Mouse (Mus musculus) gonadal fat pad, adult 2 months (tissue): ENCODE measurements around the gene Gkn1. TPM values are rescaled to one million over a fixed set of nuclear protein-coding genes. Genes with fewer than 3 reads are reported as not detected.

Source experiments
- DNase-seq: peaks from one replicate; pipeline ENCODE4 v3.0.0-alpha.2; 2012; ENCODE audit warnings: low read depth
- polyA plus RNA-seq: library from polyadenylated mRNA; depleted of rRNA; stranded (reverse); fragments of >200 nt; gene quantifications from 2 replicates; pipeline ENCODE4 v1.2.3, GENCODE M21; 2012; rRNA removed

The Gkn1 gene
- polyA plus RNA-seq, 1 experiment = 0.32 TPM

GRCm38 (mm10) chr6:87326932-87327331, 23.8 kb downstream of the Gkn1 start:
- DNase-seq = no peak

GRCm38 (mm10) chr6:87323381-87323780, 27.4 kb downstream of the Gkn1 start:
- no peak for DNase-seq

GRCm38 (mm10) chr6:87318651-87319050, 32.1 kb downstream of the Gkn1 start:
- DNase-seq = no peak

- no peak for DNase-seq
Measured at GRCm38 (mm10) chr6:87316966-87317365, 33.8 kb downstream of the Gkn1 start.

- no peak for DNase-seq
Measured at GRCm38 (mm10) chr6:87312761-87313160, 38.0 kb downstream of the Gkn1 start.

- no peak for DNase-seq
Measured at GRCm38 (mm10) chr6:87304486-87304885, 46.3 kb downstream of the Gkn1 start.

- no peak for DNase-seq
Measured at GRCm38 (mm10) chr6:87302746-87303145, 48.0 kb downstream of the Gkn1 start.

GRCm38 (mm10) chr6:87301991-87302390, 48.8 kb downstream of the Gkn1 start:
- no peak for DNase-seq

Other genes with a start within 250 kb of the Gkn1 start
- 0.54 and 0.77 TPM in 2 replicates for gene D6Ertd527e, start 246.2 kb downstream of the Gkn1 start, polyA plus RNA-seq
- 6.4 and 8.0 TPM in 2 replicates for gene Antxr1, start 15.1 kb downstream of the Gkn1 start, polyA plus RNA-seq
- gene Gkn2, start 22.4 kb upstream of the Gkn1 start, polyA plus RNA-seq = 0.24 TPM in 1 of 2 replicates, not detected in the other
- gene Gkn3, start 38.0 kb upstream of the Gkn1 start, polyA plus RNA-seq = 2.4 and 5.8 TPM in 2 replicates
- gene Bmp10, start 78.1 kb upstream of the Gkn1 start, polyA plus RNA-seq = not detected in 2 replicates
- 2.0 TPM in 2 replicates for gene Arhgap25, start 182.3 kb upstream of the Gkn1 start, polyA plus RNA-seq
- 7.4 and 10.6 TPM in 2 replicates for gene Prokr1, start 239.8 kb upstream of the Gkn1 start, polyA plus RNA-seq